Mouse (Mus musculus) stomach, postnatal 0 days (tissue): ENCODE results near the gene Tmprss11e. TPM values are rescaled to one million over a fixed set of nuclear protein-coding genes. Genes with fewer than 3 reads are reported as not detected.

ENCODE experiments used
- ATAC-seq: fragments of 200-750 bp; cut with Nextera tagmentation; 2 replicates; pipeline ENCODE4 v1.8.0; 2017; ENCODE audit not compliant: low FRiP score, low TSS enrichment
- DNase-seq: peaks from one replicate; pipeline ENCODE4 v3.0.0-alpha.2; 2016; ENCODE audit warnings: low spot score
- H3K27ac ChIP-seq: fragments of 300-500 bp; sonication (generic); replicated peaks from 2 replicates; pipeline ENCODE4 v1.5.1; 2014; ENCODE audit warnings: mild to moderate bottlenecking, control low read depth
- H3K27me3 ChIP-seq: fragments of 300-500 bp; sonication (generic); 2 replicates; pipeline ENCODE4 v1.6.1; 2014; ENCODE audit warnings: low read length; ENCODE audit not compliant: control insufficient read depth, insufficient read depth
- H3K36me3 ChIP-seq: fragments of 300-500 bp; sonication (generic); 2 replicates; pipeline ENCODE4 v1.6.1; 2014; ENCODE audit warnings: low read length, mixed read lengths; ENCODE audit not compliant: control insufficient read depth, insufficient read depth
- H3K4me1 ChIP-seq: fragments of 300-500 bp; sonication (generic); replicated peaks from 2 replicates; pipeline ENCODE4 v1.6.1; 2014; ENCODE audit warnings: antibody characterized with exemption; ENCODE audit not compliant: control insufficient read depth, insufficient read depth
- H3K4me2 ChIP-seq: fragments of 300-500 bp; sonication (generic); replicated peaks from 2 replicates; pipeline ENCODE4 v1.6.1; 2014; ENCODE audit warnings: low read depth, mild to moderate bottlenecking, control low read depth, moderate library complexity
- H3K4me3 ChIP-seq: fragments of 300-500 bp; sonication (generic); 2 replicates; pipeline ENCODE4 v1.5.1; 2014; ENCODE audit warnings: low read depth, low read length, control low read depth
- H3K9ac ChIP-seq: fragments of 300-500 bp; sonication (generic); 2 replicates; pipeline ENCODE4 v1.6.1; 2014; ENCODE audit warnings: mild to moderate bottlenecking, low read length, control low read depth, mixed read lengths
- H3K9me3 ChIP-seq: fragments of 300-500 bp; sonication (generic); 2 replicates; pipeline ENCODE4 v1.6.1; 2016; ENCODE audit warnings: low read length; ENCODE audit not compliant: control insufficient read depth
- CTCF ChIP-seq: IDR thresholded peaks from 2 replicates; pipeline ENCODE4 v1.5.1; 2016; ENCODE audit warnings: antibody characterized with exemption, low read depth, mild to moderate bottlenecking, moderate library complexity
- EP300 ChIP-seq: optimal IDR thresholded peaks from 2 replicates; pipeline ENCODE3; 2016; ENCODE audit warnings: antibody characterized with exemption
- WGBS: fragments of 180-500 bp; shearing (Covaris S2); extraction: QIAGEN DNeasy Blood & Tissue Kit; methylation state at CpG from one replicate; pipeline ENCODE4 v1.1.7; 2014; 5-methylcytosine and 5-hydroxymethylcytosine counted together
- polyA plus RNA-seq: library from polyadenylated mRNA; unstranded; fragments of >200 nt; fragmentation: Nextera tagmentation; extraction: Ambion mirVana; gene quantifications from 2 replicates; pipeline ENCODE4 v1.2.1, GENCODE M21; 2015

Gene Tmprss11e
- polyA plus RNA-seq, 1 experiment from 2014 or later = 1.4 TPM

DNA sequence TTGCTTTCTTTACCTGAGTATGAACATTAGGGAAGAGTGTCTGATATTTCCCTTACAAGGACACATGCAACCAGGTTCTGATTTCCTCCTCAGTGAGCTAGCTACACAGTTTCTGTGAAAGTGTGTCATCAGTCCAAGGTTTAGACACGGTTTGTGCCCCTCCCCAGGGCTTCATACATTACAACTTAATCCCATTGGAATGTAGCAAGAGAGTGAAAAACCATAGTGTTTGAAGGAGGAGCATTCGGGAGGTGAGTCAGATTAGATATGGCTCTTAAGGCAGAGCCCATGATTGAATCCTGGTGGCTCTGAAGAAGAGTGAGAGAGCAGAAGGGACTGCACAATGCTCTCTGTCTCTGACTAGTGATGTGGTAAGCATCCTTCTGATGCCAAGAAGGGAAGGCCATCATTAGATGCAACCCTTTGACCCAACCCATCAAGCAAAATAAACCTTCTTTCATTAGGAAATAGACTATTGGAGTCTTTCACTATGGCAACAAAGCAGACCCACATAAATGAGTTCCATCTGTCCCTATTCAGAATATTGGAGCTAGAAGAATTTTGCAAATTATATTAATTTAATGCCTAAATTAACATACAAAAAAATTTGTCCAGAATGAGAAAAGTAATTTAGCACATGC is 22.7 kb downstream of the Tmprss11e start:
- Histone ChIP-seq H3K36me3 (no peaks in the 10 kb centered on the region), H3K9me3 (no peaks in the 10 kb centered on the region), H3K27ac (no peak overlapping the region), H3K9ac (no peak overlapping the region), H3K4me3 (no peak overlapping the region), H3K4me2 (no peak overlapping the region), H3K4me1 (no peaks in the 10 kb centered on the region), H3K27me3 (no peaks in the 10 kb centered on the region)
- peak; percentile 49; the same call in 1 of the 2 replicates for ATAC-seq
- TF ChIP-seq CTCF (no peak), EP300 (no peak)
- DNase-seq = no peak
- WGBS = 31% methylated on average over 2 of the region's 2 CpGs

DNA sequence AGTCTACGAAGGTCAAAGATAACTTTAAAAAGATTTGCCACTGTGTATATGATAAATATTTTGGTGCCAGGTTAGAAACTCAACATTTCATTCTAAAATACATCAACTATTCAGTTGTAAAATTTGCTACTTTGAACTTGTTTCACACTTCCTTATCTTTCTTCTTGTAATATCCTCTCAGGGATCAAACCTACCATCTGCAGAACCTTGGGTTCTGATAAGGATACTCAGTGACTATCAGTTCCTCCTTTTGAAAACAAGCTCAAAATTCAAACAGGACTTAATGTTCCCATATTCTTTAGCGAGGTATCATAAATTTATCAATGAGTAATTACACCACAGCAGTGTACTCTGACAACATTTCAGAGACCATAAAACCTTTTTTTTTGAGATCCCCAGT is 30.6 kb downstream of the Tmprss11e start:
- H3K4me2 ChIP-seq = no peak overlapping the region
- no peaks in the 10 kb centered on the region for H3K9me3 ChIP-seq
- ATAC-seq (no peak), DNase-seq (no peak)
- H3K9ac ChIP-seq = no peak overlapping the region
- H3K4me1 ChIP-seq = no peaks in the 10 kb centered on the region
- no peak overlapping the region for H3K27ac ChIP-seq
- 81% methylated on average over 2 of the region's 2 CpGs for WGBS
- no peaks in the 10 kb centered on the region for H3K27me3 ChIP-seq
- TF ChIP-seq EP300 (no peak), CTCF (no peak)
- H3K4me3 ChIP-seq = no peak overlapping the region
- H3K36me3 ChIP-seq = no peaks in the 10 kb centered on the region

DNA sequence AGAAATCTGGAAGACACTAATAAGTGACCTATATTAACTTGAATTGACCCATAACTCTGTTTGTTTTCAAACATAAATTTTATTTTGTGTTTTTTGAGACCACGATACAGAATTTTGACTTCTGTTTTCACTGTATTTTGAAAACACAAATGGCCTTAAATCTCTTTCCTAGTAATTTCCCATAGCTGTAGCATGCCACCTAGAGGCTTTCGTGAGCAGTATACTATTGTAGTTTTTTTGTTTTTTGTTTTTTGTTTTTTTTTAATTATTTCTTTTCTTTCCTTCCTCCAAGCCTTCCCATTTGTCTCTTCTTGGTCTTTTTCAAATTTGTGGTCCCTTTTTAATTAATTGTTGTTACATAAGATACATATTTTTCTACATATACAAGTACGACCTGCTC is 40.7 kb downstream of the Tmprss11e start:
- peak; percentile 30 for TF ChIP-seq CTCF
- TF ChIP-seq EP300 = no peak
- H3K36me3 ChIP-seq = no peaks in the 10 kb centered on the region
- no peak overlapping the region for H3K4me2 ChIP-seq

DNA sequence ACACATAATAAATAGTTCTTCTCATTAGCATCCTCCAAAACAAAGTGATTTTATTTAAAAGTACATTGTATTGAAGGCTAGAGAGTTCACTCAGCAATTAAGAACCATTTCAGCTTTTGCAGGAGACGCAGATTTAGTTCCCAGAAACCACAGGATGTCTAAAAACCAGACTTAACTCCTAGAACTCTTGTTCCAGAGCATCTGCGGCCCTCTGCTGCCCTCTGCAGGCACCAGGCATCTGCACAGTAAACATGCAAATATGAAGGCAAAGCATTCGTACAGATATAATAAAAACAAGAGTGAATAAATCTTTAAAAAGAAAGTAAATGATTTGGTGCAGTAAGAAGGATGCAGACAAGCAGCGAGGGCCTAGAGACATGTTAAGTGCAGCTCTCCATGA is 60.9 kb downstream of the Tmprss11e start:
- ATAC-seq = no peak
- Histone ChIP-seq H3K27me3 (no peaks in the 10 kb centered on the region), H3K9me3 (no peaks in the 10 kb centered on the region), H3K4me3 (no peak overlapping the region), H3K4me1 (no peaks in the 10 kb centered on the region), H3K9ac (no peak overlapping the region), H3K27ac (no peak overlapping the region), H3K36me3 (no peaks in the 10 kb centered on the region), H3K4me2 (no peak overlapping the region)
- peak; percentile 56 for DNase-seq
- 45% methylated on average over 4 of the region's 4 CpGs for WGBS
- TF ChIP-seq CTCF (peak; percentile 83), EP300 (no peak)

More for the DNA sequence above, 40.7 kb downstream of the Tmprss11e start:
- Histone ChIP-seq H3K9me3 (no peaks in the 10 kb centered on the region), H3K27ac (no peak overlapping the region), H3K4me3 (no peak overlapping the region), H3K4me1 (no peaks in the 10 kb centered on the region), H3K9ac (no peak overlapping the region), H3K27me3 (no peaks in the 10 kb centered on the region)
- DNase-seq (no peak), ATAC-seq (no peak)
- WGBS = 75% methylated on average over 3 of the region's 3 CpGs

DNA sequence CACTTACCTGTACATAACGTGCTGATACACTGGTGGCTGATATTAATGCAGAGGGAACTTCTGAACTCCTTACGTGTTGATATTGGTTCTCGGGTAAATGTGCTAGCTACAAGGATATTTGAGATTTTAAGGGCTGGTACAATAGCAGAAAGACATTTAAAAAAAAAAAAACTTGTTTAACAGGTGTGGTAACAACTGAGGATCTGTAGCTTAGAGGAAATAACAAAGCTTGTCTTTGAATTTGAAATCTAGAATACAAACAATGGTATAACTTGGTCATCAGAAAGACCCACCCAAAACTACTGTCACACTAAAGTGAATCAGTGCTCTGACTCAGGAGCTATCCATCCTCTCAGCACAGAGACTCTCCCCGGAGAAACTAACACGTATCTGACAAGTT is 69.4 kb downstream of the Tmprss11e start, which contains the start of gene Tmprss11b:
Tmprss11b (minus strand) TSS at position 101 of the 400 bp plus-strand sequence.
- no peak within 1 kb of the TSS for H3K4me3 ChIP-seq
- ATAC-seq = no peak
- no peak within 1 kb of the TSS for H3K9ac ChIP-seq
- TF ChIP-seq CTCF (no peak), EP300 (no peak)
- H3K36me3 ChIP-seq = no peaks in the 10 kb centered on the region
- no peak within 1 kb of the TSS for H3K4me2 ChIP-seq
- 41% methylated on average over 5 of the region's 5 CpGs for WGBS
- no peak within 1 kb of the TSS for H3K27ac ChIP-seq
- no peaks in the 10 kb centered on the region for H3K4me1 ChIP-seq
- H3K27me3 ChIP-seq = no peaks in the 10 kb centered on the region
- no peaks in the 10 kb centered on the region for H3K9me3 ChIP-seq
- DNase-seq = no peak

Other genes with a start within 250 kb of the Tmprss11e start
- 3.5 and 4.9 TPM in 2 replicates for gene Tmprss11g, start 227.2 kb downstream of the Tmprss11e start, polyA plus RNA-seq
- 9.5 and 10.8 TPM in 2 replicates for gene Tmprss11f, start 113.4 kb downstream of the Tmprss11e start, polyA plus RNA-seq
- gene Tmprss11b, start 69.5 kb downstream of the Tmprss11e start, polyA plus RNA-seq = 0.84 and 1.7 TPM in 2 replicates
- 17.8 and 18.4 TPM in 2 replicates for gene Ythdc1, start 58.4 kb upstream of the Tmprss11e start, polyA plus RNA-seq
- 64.1 and 68.1 TPM in 2 replicates for gene Ugt2b34, start 161.1 kb upstream of the Tmprss11e start, polyA plus RNA-seq
- gene Ugt2b1, start 180.7 kb upstream of the Tmprss11e start, polyA plus RNA-seq = not detected in 2 replicates